Mouse (Mus musculus) urinary bladder, postnatal 14 days (tissue): ENCODE results near the gene Drc3.

Experiments
- DNase-seq: peaks from one replicate; pipeline ENCODE4 v3.0.0; 2021; ENCODE audit warnings: low spot score

Gene Drc3

DNA sequence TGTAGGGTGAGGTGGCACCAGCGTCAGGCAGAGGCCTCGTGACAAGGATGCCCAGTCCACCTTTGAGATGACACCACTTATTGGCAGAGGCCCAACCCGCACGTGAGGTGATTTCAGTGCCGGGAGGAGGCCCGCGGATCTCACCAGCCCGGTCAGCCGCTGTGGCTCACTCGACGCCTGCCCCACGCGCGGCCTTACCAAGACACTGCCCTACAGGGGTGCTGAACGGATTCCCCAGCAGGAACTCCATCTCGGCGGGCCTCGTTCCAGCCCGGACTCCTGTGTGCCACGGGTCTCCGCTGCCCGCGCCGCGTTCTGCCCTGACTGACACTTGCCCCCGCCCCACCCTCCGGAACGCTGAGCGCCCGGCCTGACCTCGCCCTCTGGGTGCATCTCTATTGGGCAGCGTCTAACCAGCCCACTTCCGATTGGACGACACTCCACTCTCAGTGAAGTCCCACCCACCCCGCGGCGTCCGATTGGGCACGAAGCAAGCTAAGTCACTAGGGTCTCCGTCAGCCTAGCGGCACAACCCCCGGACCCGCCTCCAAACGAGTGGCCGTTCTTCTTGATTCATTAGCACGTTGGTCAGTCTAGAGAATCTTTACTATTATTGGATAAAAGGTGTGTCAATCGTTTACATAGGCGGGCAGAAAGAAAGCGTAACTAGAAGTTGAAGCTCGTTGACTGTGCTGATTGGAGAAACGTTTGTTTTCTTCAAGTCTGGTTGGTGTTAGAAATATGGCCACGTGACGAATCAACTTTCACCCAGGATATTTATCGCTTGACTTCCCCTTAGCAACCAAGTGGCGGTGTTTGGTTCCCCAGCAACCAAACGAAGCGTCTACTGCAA, at the start of gene Drc3, which contains the start of gene Tom1l2:
TSS of gene Drc3 (plus strand) at position 771 of the 853 bp plus-strand sequence.
TSS of gene Tom1l2 (minus strand) at position 347 of the 853 bp plus-strand sequence.
- peak; percentile 99 for DNase-seq

DNA sequence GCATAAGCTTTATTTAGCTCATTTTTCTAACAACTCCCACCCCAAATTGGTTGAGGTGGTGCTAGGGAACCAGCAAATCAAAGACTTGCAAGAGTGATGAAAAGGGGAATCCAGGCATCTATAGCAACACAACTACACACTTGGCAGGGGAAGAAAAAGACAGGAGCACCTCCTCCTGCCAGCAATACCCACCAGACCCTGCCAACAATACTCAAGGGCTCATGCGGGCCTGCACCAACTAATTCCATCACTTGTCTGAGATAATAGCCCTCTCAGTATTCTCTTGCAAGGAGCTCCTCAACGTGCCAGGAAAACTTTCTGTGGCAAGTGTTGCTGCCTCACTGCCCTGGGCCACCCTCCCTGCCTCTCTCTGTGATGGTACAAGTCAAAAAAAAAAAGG, 49.6 kb upstream of the Drc3 start:
- DNase-seq: no peak

DNA sequence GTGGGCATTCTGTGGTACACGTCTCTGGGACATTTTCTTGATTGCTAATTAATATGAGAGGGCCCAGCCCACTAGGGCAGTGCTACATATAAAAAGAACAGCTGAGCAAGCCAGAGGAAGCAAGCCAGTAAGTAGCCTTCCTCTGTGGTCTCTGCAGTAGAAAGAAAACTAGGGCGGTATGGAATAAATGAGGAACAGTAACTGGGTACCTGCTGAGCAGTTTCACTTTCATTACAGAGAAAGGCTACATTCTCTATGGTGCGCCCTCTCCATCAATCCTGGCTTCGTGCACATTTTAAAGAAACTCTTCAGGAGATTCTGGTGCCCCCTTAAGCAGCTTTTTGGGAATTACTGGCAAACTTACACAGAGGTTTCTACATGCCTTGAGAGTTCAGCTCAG, 47.5 kb upstream of the Drc3 start:
- no peak for DNase-seq

DNA sequence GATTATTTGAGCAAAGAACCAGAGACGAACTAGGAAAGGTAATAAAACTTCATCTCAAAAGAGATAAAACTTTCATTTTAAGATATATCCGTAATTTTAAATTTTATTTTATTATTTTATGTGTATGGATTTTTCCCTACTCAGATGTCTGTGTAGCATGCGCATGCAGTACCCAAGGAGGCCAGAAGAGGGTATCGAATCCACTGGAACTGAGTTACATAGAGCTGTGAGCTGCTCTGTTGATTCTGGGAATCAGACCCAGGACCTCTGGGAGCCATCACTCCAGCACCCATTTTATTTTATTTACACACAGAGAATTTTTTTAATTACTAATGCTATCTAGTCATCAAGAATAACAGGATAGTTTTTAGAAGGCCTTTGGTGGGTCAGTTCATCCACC, 46.3 kb upstream of the Drc3 start:
- peak; percentile 54 for DNase-seq

DNA sequence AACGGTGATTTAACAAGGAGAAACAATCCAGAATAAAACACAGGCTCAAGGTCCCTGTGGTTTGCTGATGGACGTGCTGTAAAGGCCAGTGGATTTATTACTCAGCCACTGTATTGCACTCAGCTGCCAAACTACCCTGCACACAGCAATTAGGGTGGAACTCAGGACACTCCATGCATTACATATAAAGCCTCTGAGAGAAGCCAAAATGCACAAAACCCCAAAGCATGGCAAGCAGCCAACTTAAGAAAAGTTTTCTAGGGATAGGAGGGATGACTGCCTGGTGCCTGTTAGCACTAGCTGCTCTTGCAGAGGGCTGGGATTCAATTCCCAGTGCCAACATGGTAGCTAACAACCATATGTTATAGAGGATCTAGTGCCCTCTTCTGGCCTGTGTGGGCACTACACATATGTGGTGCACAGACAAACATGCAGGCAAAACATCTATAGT, 45.7 kb upstream of the Drc3 start:
- DNase-seq: no peak

DNA sequence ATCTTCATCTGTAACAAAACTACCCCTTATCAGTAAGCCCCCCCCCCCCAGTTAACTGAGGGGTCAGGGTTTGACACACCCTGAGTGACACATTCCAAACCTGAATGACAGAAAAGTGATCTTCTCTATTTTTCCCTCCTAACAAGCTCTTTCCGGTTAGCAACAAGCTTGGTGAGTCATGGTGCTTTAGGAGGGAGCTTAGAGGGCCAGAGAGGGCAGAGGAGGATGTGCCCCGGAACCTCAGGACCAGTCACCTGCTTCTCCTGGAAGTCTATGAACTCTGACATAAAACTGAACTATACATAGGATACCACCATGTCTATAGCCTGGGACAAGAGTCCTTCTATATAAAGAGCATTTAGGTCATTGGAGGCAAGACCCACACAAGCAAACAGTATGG, 45.1 kb upstream of the Drc3 start:
- DNase-seq: no peak

DNA sequence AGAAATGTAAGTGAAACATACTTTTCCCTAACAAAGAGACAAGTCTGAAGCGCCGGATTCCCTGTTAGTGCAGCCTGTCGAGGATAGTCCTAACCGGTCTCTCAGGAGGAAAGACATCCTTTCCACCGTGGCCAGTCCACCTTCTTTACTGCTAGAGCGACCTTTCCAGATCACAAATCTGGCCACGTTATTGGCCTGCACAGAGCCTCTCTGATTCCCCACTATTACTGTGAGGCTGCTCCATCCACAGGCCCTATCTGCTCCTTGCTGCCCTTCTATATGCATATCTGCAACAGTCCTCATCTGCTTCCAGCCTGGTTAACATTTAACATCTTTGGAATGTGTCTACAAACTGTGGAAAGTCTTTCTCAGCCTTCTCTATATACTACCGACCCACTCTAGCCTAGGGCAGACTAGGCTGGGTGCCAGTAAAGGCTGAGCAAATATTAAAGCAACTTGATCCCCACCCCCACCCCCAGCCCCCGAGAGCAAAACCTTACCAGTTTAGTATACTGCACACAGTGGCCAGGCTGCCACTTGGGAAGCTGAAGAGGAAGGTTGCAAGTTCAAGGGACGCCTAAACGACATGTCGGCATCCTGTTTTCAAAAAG, 44.5 kb upstream of the Drc3 start:
- DNase-seq: no peak

DNA sequence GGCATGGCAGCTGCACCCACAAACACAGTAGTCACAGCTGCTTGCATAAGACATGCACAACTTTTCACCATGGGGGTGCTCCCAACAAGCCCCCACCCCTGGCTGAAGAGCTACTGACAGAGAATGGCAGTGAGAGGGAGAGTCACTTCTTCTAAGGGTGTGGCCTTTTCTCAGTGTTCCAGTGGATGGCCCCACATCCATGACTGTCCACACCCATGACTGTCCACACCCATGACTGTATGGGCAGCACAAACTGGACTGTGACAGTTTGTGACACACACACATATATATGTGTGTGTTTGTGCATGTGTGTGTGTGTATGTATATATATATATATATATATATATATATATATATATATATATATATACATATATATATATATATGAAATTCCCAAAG, 43.3 kb upstream of the Drc3 start:
- no peak for DNase-seq

DNA sequence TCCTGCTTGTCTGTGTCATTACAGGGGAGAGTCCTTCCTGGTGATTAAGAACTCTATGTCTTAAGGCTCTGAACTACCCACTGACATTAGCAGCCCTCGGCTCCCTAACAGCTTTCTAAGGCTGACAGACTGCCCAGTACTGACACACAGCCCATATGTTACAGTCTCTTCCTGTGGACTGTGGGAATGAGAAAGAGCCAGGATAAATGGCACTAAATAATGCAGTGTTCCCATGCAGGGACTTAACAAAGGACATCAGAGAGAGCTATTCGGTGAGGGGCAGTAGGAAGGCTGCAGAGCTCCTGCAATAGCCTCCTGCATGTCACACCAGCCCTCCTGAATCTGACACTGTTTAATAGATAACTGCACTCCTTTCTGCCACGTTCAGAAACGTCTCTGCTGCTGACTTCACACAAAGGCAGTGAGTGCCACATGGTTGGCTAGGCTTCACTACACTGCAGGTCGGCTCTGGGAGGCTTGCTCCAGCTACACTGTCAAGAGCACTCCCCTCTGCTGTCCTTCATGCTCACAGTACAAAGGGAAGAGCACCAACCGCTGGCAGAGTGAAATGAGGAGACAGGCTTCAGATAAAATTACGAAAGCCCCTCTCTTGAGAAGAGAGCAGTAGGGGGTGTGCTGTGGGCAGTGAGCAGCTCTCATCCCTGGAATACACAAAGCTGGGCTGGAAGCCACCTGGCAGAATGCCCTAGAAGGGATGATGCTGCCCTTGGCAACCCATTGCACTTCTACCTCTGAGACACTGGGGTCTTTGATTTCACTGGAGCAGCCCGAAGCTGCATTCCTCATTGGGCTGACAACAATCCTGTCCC, 41.9 kb upstream of the Drc3 start:
- peak; percentile 64 for DNase-seq

DNA sequence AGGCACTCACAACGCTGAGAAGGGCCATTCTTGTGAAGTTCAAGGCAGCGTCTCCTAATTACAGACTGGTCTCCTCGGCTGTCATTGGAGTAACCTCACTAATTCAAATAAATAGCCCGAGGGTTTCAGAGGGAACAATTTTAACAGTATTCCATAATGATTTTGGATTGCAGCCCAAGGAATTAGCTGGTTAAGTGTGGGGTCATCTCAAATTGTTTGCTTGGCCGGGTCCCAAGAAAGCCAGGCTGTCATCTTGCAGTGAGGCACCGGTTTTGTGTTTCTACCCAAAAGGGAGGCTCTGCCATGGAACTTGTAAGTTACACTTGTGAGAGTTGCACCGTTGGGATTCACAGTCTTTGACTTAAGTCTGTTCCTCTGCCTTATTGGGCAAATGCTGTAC, 36.9 kb upstream of the Drc3 start:
- no peak for DNase-seq

DNA sequence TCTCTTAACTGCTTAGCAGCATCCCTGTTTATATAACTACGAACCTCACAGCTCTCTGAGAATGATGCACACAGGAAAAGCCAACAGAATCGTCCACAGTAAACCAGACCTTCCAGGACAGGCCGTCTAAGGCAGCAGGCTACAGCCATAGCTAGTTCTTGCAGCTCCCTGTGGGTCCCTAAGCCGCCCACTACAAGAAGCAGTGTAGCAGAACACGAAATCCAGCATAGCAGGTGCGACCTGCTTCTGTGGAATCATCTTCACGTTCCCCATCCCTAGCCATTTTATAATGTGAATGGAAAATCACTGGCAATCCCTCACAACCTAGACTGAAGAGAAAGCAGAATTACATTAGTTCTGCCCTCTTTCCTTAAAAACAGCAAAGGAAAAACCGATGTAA, 36.2 kb upstream of the Drc3 start:
- DNase-seq: no peak

DNA sequence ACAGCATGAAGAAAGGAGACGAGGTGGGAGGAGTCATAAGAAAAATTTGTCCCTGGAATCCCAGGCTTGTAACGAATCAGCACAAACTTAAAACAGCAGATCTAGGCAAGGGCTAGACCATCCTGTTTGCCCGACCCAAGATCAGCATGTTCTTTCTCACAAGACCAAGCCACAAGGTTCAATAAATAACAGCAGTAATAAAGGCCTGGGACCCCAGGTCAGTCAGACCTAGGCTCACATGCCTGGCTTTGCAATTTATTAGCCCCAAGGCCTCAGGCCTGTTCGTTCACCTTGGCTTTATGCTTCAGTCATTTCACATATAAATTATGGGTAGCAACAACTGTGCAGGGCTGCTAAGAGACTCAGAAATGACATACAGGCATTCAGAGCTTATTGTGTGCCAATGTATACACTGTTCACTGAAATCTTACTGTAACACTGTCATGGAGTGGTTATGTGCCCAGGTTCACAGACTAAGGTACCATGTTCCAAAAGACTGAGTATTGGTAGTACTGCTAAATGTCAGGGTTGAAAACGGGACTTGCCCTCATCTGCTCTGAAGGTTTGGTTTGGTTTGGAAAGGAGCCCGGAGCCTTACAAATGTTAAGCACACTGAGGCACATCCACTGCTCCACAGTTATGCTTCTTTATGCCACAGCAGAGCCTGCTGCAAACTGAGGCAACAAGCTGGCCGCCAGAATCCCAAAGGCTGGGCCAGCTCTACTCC, 35.6 kb upstream of the Drc3 start:
- DNase-seq: no peak

DNA sequence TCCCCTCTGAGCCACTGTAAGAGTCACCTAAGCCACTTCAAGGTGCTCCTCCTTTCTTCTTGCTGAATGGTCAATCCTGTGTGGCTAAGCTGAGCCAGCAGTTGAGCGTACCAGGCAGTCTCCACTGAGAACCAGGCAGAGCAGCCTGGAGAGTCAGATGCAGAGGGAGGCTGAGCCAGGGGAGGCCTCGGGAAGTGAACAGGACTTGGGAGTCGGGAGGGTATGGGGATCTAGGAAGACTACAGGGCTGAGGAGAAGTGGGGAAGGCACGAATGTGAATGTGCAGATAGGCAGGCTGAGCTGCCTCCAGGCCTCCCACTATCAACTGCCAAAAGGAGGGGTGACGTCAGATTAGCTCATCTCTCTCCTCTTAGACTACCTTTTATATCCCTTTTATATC, 34.4 kb upstream of the Drc3 start:
- DNase-seq: no peak

DNA sequence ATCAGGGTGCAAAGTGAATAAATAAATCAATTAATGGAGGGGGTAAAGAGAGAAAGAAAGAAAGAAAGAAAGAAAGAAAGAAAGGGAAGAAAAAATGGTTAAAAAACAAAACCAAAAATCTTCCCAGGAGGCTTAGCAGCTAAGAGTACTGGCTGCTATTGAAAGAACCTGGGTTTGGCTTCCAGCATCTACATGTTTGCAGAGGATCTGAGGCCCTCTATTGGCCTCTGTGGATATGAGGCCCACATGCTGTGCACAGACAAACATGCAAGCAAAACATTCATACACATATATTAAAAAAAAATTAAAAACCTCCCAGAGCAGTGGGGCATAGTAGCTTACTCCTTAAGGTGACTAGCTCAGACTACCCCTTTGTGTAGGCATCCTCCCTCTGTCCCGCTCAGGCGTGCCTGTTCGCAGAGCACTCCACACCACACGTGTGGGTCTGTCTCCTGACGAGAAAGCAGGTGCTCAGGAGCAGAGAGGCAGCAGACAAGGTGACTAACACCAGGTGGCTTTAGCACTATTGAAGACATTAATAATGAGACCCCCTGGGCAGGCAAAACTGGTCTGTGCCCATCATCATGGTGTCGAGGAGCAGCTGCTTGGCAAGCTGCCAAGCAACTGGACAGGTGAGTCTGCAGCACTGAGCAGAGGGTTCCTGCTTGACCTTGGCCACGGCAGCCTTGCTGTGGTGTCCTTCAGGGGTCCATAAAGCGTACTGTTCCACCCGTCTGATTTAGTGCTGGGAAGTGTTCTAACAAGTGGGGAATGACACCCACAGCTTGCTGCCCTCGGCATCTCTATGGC, 33.7 kb upstream of the Drc3 start:
- DNase-seq: no peak

DNA sequence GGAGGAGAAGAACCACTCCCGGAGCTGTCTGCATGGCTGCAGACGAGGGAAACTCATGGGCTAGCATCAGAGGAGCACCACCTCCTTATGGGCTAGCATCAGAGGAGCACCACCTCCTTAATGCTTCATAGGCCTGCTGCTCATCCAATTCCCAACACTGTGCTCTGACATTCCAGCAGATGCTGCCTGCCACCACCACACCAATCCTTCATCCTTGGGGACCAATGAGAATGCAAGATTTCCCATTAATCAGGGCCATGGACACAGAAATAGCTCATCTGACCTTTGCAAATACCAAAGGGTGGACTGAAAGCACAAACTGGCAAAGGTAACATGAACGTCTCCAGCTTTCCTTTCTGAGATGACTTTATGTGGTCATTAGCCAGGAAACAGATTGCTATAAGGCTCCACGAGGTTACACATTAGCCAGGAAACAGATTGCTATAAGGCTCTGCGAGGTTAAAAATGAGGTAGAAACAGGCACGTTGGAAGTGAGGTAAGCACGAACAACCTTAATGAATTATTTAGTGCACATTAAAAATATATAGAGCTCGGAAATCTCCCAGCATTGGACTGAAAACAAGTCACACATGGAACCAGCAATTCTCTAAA, 32.6 kb upstream of the Drc3 start:
- DNase-seq: no peak

DNA sequence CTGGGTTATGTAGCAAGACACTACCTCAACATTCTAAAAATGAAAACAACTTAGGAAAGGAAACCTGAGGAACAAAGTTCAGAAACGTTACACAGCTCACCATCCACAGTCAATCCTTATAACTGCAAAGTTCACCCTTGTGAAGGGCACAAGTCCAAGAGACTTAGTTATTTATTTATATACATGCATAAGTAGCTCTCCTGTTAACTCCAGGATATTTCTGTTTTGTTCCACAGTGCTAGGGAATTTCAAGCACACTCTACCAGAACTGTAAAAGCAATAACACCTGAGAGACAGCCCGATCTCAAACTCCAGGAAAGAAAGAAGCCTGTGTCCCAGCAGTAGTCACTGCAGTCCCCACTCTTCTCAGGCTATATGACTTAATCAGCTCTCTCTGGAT, 31.7 kb upstream of the Drc3 start:
- no peak for DNase-seq

DNA sequence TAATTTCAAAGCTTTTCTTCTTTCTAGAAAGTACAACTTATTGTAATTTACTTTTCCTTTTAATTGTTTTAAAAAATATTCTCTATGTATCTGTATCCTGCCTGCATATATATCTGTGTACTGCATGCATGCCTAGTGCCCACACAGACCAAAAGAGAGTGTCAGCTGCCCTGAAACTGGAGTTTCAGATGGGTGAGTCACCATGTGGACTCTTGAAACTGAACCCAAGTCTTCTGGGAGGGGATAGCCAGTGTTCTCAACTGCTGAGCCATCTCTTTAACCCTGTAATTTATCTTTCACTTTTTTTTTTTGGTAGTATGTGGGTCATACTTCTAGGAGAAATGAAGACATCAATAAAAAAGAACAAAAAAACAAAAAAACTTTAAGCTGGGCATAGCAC, 29.4 kb upstream of the Drc3 start:
- no peak for DNase-seq

DNA sequence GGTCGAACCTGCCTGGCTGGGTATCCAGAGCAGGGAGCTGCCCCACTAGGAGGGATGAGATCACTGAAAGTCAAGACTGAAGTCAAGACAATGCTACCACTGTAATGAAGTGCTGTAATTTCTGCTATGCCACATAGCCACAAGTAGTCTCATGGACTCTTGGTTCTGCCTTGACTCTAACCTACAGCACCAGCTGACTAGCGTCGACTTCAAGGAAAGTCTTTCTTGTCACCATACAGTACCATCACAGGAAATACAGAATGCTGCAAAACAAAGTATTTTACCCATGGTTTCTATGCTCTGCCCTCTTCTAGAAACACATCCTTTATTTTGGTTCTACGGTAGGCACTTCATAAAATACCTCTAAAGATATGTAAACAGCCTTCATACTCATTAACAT, 22.6 kb upstream of the Drc3 start:
- no peak for DNase-seq

DNA sequence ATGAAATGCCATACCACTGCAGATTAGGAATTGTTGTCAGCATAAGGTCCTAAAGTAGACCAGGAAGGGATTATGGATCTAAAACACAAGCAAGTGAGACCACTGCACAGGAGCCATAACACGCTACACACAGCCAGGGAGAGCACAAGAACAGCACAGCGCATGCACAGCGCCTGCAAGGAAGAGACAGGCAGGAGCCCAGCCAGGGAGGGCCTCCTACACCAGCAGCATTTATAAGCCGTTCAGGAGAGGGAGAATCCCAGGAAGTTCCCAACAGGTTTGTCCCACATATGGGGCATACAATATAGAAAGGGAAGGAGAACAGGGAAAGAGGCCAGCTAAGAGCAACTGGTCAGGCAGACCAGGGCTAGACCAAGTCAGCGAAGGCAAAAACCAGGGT, 19.7 kb upstream of the Drc3 start:
- DNase-seq: no peak

DNA sequence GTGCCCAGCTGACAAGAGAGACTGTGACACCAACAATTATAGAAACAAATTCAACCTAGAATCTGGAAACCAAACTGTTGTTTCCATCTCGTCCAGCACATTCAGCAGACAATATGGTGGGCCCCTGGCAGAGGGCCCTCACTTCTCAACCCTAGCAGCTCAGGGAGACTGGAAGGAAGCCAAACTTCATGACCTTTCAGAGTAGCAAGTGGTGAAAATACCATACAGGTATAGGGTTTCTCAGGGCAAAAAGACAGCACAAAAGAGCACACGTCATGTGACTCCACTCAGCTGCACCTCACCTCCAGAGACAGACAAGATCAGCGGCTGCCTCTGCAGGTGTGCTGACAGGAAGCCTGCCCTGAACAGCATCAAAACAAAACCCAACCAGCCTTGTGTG, 19.0 kb upstream of the Drc3 start:
- DNase-seq: no peak

DNA sequence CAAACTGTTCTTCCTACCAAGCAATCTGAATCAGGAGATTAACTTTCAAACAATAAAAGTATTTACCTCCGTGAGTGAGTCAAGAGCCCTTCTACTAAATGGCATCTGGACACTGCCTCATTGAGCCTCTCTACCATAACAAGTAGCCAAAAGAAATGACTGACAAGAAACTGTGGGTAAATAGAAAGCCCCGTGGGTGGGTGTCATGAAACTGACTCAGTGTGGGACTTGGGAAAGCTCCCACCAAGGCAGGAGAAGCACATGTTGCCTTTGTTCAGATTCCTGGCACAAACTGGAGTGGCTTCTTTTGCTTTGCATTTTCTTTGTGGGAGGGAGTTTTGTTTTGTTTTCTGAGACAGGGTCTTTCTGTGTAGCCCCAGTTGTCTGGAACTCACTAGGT, 17.4 kb upstream of the Drc3 start:
- no peak for DNase-seq
